Mouse (Mus musculus) hindbrain, embryonic 12.5 days (tissue): ENCODE results near the gene Adamts9. TPM values are rescaled to one million over a fixed set of nuclear protein-coding genes. Genes with fewer than 3 reads are reported as not detected.
A peak's percentile ranks its signal among the peaks of the same experiment; 100 is the strongest.

Experiments
- ATAC-seq: fragments of 200-750 bp; cut with Nextera tagmentation; 2 replicates; pipeline ENCODE4 v1.8.0; 2017; ENCODE audit warnings: moderate TSS enrichment; ENCODE audit not compliant: low FRiP score
- H3K27ac ChIP-seq: fragments of 300-500 bp; sonication (generic); 2 replicates; pipeline ENCODE4 v1.5.1; 2016; ENCODE audit warnings: mild to moderate bottlenecking
- H3K27me3 ChIP-seq: fragments of 300-500 bp; sonication (generic); 2 replicates; pipeline ENCODE4 v1.6.1; 2016; ENCODE audit warnings: mild to moderate bottlenecking
- H3K36me3 ChIP-seq: fragments of 300-500 bp; sonication (generic); 2 replicates; pipeline ENCODE4 v1.6.1; 2016; ENCODE audit warnings: mild to moderate bottlenecking
- H3K4me1 ChIP-seq: fragments of 300-500 bp; sonication (generic); 2 replicates; pipeline ENCODE4 v1.6.1; 2016
- H3K4me2 ChIP-seq: fragments of 300-500 bp; sonication (generic); replicated peaks from 2 replicates; pipeline ENCODE4 v1.6.1; 2016; ENCODE audit warnings: mild to moderate bottlenecking
- H3K4me3 ChIP-seq: fragments of 300-500 bp; sonication (generic); 2 replicates; pipeline ENCODE4 v1.5.1; 2016; ENCODE audit warnings: mild to moderate bottlenecking
- H3K9ac ChIP-seq: fragments of 300-500 bp; sonication (generic); 2 replicates; pipeline ENCODE4 v1.6.1; 2016; ENCODE audit warnings: mild to moderate bottlenecking, moderate library complexity
- H3K9me3 ChIP-seq: fragments of 300-500 bp; sonication (generic); replicated peaks from 2 replicates; pipeline ENCODE4 v1.6.1; 2016; ENCODE audit warnings: mild to moderate bottlenecking
- WGBS: fragments of 180-500 bp; shearing (Covaris S2); methylation state at CpG from one replicate; pipeline ENCODE4 v1.1.7; 2016; 5-methylcytosine and 5-hydroxymethylcytosine counted together
- polyA plus RNA-seq: library from polyadenylated mRNA; unstranded; fragments of >200 nt; fragmentation: Nextera tagmentation; extraction: Ambion mirVana; gene quantifications from 2 replicates; pipeline ENCODE4 v1.2.1, GENCODE M21; 2016

The Adamts9 gene
- 4.5 and 4.8 TPM in 2 replicates for polyA plus RNA-seq

DNA sequence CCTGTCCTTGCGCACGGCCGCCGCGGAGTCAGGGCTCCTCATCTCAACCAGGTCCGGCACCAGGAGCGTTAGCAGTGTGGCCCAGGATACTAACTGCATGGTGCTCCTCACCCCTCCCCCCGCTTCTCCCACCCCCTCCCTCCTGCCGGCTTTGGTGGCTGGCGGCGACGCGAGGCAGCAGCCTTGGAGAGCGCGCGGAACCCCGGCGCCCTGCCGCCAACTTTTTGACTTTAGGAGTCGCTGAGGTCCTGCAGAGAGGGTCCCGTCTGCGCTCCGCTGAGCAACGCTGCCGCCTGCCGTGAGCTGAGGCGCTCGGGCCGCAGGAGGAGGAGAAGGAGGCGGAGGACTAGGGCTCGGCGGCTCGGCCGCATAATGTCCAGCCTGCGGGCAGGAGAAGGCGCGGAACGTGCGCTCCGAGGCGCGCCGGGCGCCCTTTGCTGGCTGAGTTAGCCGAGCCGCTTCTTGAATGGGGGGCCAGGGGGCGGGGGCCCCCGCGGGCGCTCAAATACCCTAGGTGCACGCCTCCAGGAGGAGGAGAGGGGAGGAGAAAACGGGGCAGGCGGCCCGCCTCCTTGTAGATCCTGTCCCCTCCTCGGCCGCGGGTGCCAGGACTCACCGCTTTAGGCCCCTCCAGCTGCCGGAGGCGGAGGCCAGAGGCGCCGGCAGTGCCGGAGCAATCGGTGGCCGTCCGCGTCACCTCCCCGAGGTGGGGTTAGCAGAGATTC, at the start of gene Adamts9:
Gene Adamts9, minus strand, starts transcription at position 436 of the 725 bp plus-strand sequence.
- under 1% methylated on average over 65 of the region's 68 CpGs for WGBS
- H3K27ac ChIP-seq: peak within 1 kb of the TSS; percentile 67; the same call in 1 of the 2 replicates

DNA sequence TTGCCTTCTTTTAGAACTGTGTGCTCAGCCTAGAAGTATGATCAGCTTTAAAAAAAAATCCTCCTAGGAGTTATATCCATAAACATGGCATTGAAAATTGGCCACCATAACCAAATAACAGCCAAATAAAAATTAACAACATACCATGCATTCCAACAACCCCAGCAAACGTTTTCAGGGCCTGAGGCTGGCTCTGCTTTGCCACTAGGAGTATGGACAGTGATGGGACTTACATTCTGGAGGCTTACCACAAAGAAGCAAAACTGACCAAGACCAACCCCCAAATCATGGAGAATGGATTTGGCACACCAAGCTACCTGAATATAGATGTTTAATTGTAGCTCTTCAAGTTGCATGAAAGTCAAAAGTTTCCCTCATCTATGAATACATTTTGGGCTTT, 48.3 kb upstream of the Adamts9 start:
- 34% methylated on average over 1 of the region's 1 CpGs for WGBS
- H3K27me3 ChIP-seq: no peaks in the 10 kb centered on the region

More for the DNA sequence above, at the start of gene Adamts9:
- H3K27me3 ChIP-seq: peaks cover 63% of the 10 kb centered on the region
- peak within 1 kb of the TSS; percentile 89 for H3K4me2 ChIP-seq
- peaks cover 37% of the 10 kb centered on the region for H3K4me1 ChIP-seq
- peak within 1 kb of the TSS; percentile 66 for H3K9ac ChIP-seq
- H3K36me3 ChIP-seq: no peaks in the 10 kb centered on the region
- peak within 1 kb of the TSS; percentile 57 for H3K4me3 ChIP-seq
- peak; percentile 64 for ATAC-seq
- peaks cover 4% of the 10 kb centered on the region for H3K9me3 ChIP-seq

DNA sequence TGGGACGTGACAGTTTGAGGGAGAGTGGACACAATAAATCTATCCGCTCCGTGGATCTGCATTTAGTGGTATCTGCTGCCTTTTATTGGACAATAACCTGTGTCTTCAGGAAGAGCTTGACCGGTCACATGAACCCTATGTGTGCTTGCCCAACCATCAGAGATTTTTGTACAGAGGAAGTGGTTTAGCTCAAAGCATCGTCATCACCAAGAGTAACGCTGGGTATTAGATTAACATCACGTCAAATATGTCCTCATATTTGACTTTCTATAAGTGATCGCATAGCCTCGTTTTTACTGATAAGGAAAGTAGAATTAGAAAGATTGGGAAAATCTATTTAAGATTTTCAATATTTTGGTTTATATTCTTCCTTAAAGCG, 45.3 kb upstream of the Adamts9 start:
- no peaks in the 10 kb centered on the region for H3K36me3 ChIP-seq
- no peaks in the 10 kb centered on the region for H3K4me1 ChIP-seq
- no peaks in the 10 kb centered on the region for H3K27me3 ChIP-seq
- 91% methylated on average over 10 of the region's 10 CpGs for WGBS
- H3K4me3 ChIP-seq: no peak overlapping the region
- no peak for ATAC-seq
- H3K4me2 ChIP-seq: no peak overlapping the region
- no peak overlapping the region for H3K9ac ChIP-seq
- no peaks in the 10 kb centered on the region for H3K9me3 ChIP-seq
- no peak overlapping the region for H3K27ac ChIP-seq

More for the DNA sequence above, 48.3 kb upstream of the Adamts9 start:
- Histone ChIP-seq H3K9me3 (no peaks in the 10 kb centered on the region), H3K27ac (no peak overlapping the region), H3K9ac (no peak overlapping the region), H3K36me3 (no peaks in the 10 kb centered on the region), H3K4me2 (no peak overlapping the region), H3K4me1 (no peaks in the 10 kb centered on the region), H3K4me3 (no peak overlapping the region)
- no peak for ATAC-seq

DNA sequence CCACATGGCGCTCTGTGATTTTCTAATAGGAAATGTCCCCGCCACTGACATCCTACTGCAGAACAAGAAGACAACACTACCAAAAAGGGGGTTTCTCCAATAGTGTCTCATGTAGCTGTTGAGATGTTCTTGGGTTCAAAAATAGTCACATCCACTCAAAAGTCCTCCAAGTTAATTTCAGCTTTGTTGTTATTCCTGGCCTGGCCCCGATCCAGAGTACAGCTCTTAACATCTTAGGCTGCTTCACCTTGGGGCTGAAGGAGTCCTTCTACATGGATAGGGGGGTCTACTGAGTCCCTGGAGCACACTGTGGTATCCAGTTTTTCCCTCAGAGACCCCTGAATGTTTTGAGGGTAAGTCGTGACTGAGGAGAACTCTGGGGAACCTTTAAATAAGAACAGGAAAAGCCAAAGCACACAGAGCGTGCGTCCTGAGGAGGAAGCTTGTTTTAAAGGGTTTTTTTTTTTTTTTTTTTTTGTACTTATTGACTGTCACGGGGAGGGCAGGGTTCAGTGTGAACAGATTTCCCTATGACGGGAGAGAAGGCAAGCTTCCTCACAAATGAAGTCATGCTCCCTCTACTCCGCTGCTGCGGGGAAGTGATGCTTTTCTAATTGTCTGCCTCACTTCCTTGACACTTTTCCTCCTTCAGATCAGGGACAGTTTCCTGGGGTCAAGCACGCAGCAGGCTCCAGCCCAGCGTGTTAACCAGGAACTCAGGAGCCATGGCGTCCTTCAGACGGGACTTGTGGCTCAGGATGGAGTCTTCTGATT, 44.7 kb upstream of the Adamts9 start:
- Histone ChIP-seq H3K4me1 (no peaks in the 10 kb centered on the region), H3K4me3 (no peak overlapping the region), H3K9me3 (no peaks in the 10 kb centered on the region), H3K27ac (no peak overlapping the region), H3K36me3 (no peaks in the 10 kb centered on the region), H3K4me2 (no peak overlapping the region), H3K27me3 (no peaks in the 10 kb centered on the region), H3K9ac (no peak overlapping the region)
- ATAC-seq: no peak
- WGBS: 74% methylated on average over 14 of the region's 14 CpGs

DNA sequence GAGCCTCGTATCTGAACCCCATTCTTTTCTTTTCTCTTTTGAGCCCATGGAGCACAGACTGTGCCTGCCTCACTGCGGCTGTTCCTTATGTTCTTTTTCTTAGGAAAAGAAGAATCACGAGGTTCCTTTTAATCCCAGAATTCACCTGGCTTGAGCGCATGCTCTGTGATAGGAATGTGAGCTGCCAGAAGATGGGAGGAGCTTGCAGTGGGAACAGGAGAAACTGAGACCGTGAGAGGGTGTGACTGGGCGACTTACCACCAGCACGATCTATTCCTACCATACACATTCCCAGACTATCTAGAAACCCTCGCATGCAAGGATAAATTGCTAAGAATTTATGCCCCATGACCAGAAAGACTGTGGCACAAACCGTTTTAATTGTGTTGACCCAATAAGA, 44.1 kb upstream of the Adamts9 start:
- no peak for ATAC-seq
- Histone ChIP-seq H3K27ac (no peak overlapping the region), H3K9me3 (no peaks in the 10 kb centered on the region), H3K36me3 (no peaks in the 10 kb centered on the region), H3K4me2 (no peak overlapping the region), H3K9ac (no peak overlapping the region), H3K4me1 (no peaks in the 10 kb centered on the region), H3K4me3 (no peak overlapping the region), H3K27me3 (no peaks in the 10 kb centered on the region)
- WGBS: 88% methylated on average over 9 of the region's 9 CpGs

DNA sequence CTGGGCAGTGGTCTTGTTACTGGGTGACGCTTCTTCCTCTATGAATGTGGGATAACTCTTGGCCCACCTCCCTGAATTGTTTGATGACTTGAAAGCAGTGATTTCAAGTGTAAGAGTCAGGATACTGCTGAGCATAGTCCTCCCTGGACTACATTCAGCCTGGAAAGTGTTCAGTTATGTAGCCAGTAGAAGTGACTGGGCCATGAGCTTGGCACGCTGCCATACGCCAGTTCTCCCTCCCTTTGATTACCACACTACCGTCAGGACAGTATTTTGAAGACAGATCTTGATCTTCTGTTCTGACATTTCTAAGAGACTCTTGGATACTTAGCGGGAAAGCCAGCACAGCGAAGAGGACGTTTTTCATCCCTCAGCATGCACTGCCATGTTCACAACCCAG, 40.1 kb upstream of the Adamts9 start:
- 84% methylated on average over 7 of the region's 7 CpGs for WGBS
- Histone ChIP-seq H3K27ac (no peak overlapping the region), H3K4me2 (no peak overlapping the region), H3K4me3 (no peak overlapping the region), H3K36me3 (no peaks in the 10 kb centered on the region), H3K4me1 (no peaks in the 10 kb centered on the region), H3K27me3 (no peaks in the 10 kb centered on the region), H3K9me3 (no peaks in the 10 kb centered on the region), H3K9ac (no peak overlapping the region)
- no peak for ATAC-seq

DNA sequence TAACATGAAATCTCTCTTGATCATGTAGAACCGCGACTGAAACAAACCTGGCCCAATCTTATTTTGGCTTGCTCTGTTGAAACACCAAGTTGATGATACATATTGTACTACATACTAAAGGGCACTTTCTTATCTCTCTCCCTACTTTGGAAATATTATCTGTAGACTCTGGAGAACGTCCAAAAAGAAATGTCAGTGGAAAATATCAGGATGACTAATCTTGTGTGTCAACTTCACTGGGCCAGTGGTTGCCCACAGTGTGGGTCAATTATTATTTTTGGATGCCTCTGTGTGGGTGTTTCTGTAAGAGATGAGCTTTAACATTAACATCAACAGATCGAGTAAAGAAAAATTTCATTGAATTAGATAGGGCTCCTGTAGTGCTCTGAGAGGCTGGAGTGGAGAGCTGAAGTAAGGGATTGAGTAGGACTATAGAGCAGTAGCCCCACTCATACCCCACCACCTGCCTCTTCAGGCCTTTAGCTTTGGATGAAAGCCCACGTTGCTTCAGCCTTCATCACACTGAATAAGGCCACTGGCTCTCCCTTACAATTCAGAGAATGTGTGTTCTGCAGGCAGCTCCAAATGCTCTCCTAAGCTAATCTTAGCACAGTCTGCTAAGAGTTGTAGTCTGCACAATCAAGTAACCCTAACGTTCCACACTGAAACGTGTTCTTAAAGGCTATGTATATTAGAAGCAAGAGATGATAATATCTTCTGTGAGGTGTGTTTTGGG, 38.3 kb upstream of the Adamts9 start:
- Histone ChIP-seq H3K36me3 (no peaks in the 10 kb centered on the region), H3K27me3 (no peaks in the 10 kb centered on the region), H3K9me3 (no peaks in the 10 kb centered on the region), H3K4me3 (no peak overlapping the region), H3K4me2 (no peak overlapping the region), H3K27ac (no peak overlapping the region), H3K9ac (no peak overlapping the region), H3K4me1 (no peaks in the 10 kb centered on the region)
- no peak for ATAC-seq
- WGBS: 88% methylated on average over 7 of the region's 7 CpGs

DNA sequence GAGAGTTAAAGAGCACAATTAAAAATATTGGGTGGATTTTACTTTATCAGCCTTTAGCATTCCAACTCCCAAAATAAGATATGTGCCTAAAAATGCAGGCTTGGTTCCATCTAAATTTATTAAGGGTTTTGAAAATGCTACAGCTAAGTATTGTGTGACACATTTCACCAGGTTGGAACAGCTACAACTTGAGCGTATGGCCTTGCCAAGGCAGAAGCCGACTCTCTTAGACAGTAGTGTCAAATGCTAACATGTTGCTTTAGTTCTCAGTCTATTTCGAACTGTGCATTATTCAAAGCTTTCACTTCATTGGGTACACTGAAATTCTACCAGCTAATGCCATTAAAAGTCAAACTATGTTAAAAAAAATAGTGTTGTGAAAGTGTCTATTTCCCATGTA, 30.0 kb upstream of the Adamts9 start:
- Histone ChIP-seq H3K4me1 (no peaks in the 10 kb centered on the region), H3K27me3 (no peaks in the 10 kb centered on the region), H3K4me2 (no peak overlapping the region), H3K36me3 (no peaks in the 10 kb centered on the region), H3K4me3 (no peak overlapping the region), H3K27ac (no peak overlapping the region), H3K9me3 (no peaks in the 10 kb centered on the region), H3K9ac (no peak overlapping the region)
- ATAC-seq: no peak
- WGBS: 92% methylated on average over 3 of the region's 3 CpGs

DNA sequence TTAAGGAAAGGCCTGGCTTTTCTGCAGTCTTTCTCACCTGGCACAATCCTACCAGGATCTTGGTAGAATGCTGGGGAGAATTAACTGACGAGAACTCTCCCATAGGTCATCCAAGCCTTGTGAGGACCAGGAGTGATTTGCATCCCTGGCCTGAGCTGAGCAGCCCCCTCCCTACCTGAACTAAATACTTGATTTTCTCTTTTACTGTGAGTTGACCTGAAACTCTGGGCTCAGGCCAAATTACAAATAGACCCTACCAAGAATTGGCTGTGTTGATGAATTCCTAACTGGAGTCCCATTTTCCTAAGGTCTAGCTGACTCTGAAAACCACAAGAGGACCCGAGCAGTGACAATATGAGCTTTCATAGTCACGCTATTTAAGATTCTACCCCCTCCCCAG, 25.4 kb upstream of the Adamts9 start:
- H3K36me3 ChIP-seq: no peaks in the 10 kb centered on the region
- WGBS: 67% methylated on average over 3 of the region's 3 CpGs
- no peak for ATAC-seq

DNA sequence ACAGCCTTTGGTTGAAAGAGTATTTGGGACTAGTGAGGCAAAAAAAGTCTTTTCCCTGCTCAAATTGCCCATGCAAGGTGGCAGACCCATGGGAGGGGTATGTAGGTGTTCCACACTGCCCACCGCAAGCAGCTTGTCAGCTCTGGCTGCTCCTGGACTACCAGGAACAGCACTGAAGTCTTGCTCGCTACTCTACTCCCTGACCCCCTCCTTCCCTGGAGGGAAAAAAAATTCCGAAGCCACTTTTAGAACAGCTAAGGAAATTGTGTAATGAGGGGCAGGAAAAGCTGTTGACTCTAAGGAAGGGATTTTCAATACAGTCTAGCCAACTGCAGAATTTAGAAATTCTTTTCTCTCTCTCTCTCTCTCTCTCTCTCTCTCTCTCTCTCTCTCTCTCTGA, 24.9 kb upstream of the Adamts9 start:
- ATAC-seq: no peak
- no peak overlapping the region for H3K4me3 ChIP-seq
- 64% methylated on average over 3 of the region's 3 CpGs for WGBS
- no peak overlapping the region for H3K4me2 ChIP-seq
- H3K9me3 ChIP-seq: 0 out of 2 replicates have a peak, but pooled peaks cover 2% of the 10 kb centered on the region
- H3K27me3 ChIP-seq: no peaks in the 10 kb centered on the region
- H3K4me1 ChIP-seq: peaks cover 2% of the 10 kb centered on the region; the same call in 1 of the 2 replicates
- H3K27ac ChIP-seq: no peak overlapping the region
- H3K36me3 ChIP-seq: no peaks in the 10 kb centered on the region
- H3K9ac ChIP-seq: no peak overlapping the region

More for the DNA sequence above, 25.4 kb upstream of the Adamts9 start:
- H3K9me3 ChIP-seq: 0 out of 2 replicates have a peak, but pooled peaks cover 2% of the 10 kb centered on the region
- H3K4me2 ChIP-seq: no peak overlapping the region
- peaks cover 2% of the 10 kb centered on the region; the same call in 1 of the 2 replicates for H3K4me1 ChIP-seq
- no peak overlapping the region for H3K4me3 ChIP-seq
- H3K9ac ChIP-seq: no peak overlapping the region
- H3K27ac ChIP-seq: no peak overlapping the region
- no peaks in the 10 kb centered on the region for H3K27me3 ChIP-seq

DNA sequence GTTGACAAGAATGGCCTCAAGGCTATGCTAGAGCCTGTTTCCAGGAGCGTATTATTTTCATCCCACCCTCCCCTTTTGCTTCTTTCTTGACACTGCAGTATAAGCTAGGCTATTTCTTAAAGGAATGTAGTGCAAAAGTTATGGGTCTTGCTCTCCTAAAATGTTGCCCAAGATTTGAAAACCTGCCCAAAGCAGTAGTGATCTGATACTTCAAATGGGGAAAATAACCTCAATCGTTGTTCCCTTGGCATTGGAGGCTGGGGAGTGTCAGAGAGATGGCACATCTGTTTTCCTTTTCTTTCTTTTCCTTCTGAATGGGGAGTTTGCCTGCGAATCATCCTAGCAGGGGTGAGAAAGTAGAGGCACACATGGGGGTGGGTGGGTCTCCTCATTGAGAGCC, 19.7 kb upstream of the Adamts9 start:
- no peak for ATAC-seq
- 0 out of 2 replicates have a peak, but pooled peaks cover 2% of the 10 kb centered on the region for H3K9me3 ChIP-seq
- H3K36me3 ChIP-seq: no peaks in the 10 kb centered on the region
- no peak overlapping the region for H3K27ac ChIP-seq
- no peaks in the 10 kb centered on the region for H3K27me3 ChIP-seq
- H3K4me2 ChIP-seq: no peak overlapping the region
- H3K9ac ChIP-seq: no peak overlapping the region
- WGBS: 73% methylated on average over 3 of the region's 3 CpGs
- H3K4me3 ChIP-seq: no peak overlapping the region
- no peaks in the 10 kb centered on the region for H3K4me1 ChIP-seq

DNA sequence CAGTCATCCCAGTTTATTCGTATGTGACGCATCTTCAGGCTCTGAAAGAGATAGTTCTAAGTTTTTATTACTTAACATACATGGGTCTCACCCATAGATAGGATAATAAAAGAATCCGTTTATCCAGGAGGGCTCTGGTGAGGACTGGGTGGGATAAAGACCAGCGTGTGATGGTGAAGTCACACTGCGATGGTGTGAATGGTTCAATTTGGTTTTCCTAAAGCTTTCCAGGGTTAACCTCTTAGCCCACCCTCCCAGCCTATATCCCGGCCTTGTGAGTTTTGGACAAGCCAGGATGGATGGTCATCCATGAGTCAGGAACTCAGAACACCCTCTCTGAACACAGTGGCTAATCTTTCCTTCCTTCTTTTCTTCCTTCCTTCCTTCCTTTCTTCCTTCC, 17.7 kb upstream of the Adamts9 start:
- Histone ChIP-seq H3K4me1 (no peaks in the 10 kb centered on the region), H3K27me3 (no peaks in the 10 kb centered on the region), H3K9ac (no peak overlapping the region), H3K36me3 (no peaks in the 10 kb centered on the region), H3K9me3 (0 out of 2 replicates have a peak, but pooled peaks cover 2% of the 10 kb centered on the region), H3K4me3 (no peak overlapping the region), H3K4me2 (no peak overlapping the region), H3K27ac (no peak overlapping the region)
- ATAC-seq: no peak
- 91% methylated on average over 6 of the region's 6 CpGs for WGBS
